Mouse (Mus musculus) neural tube, embryonic 14.5 days (tissue): ENCODE results near the gene Rorc. TPM values are rescaled to one million over a fixed set of nuclear protein-coding genes. Genes with fewer than 3 reads are reported as not detected.

ENCODE experiments used
- ATAC-seq: fragments of 200-750 bp; cut with Nextera tagmentation; 2 replicates; pipeline ENCODE4 v1.8.0; 2017; ENCODE audit warnings: low read depth, mild to moderate bottlenecking, moderate TSS enrichment, moderate library complexity
- H3K27ac ChIP-seq: fragments of 300-500 bp; sonication (generic); 2 replicates; pipeline ENCODE4 v1.5.1; 2014; ENCODE audit warnings: low read depth, mild to moderate bottlenecking, control low read depth, low read length, moderate library complexity, mixed read lengths
- H3K27me3 ChIP-seq: fragments of 300-500 bp; sonication (generic); 2 replicates; pipeline ENCODE4 v1.6.1; 2014; ENCODE audit warnings: low read length; ENCODE audit not compliant: control insufficient read depth, insufficient read depth
- H3K36me3 ChIP-seq: fragments of 300-500 bp; sonication (generic); 2 replicates; pipeline ENCODE4 v1.6.1; 2014; ENCODE audit warnings: low read length, mixed read lengths; ENCODE audit not compliant: control insufficient read depth, insufficient read depth
- H3K4me1 ChIP-seq: fragments of 300-500 bp; sonication (generic); 2 replicates; pipeline ENCODE4 v1.6.1; 2014; ENCODE audit warnings: low read length; ENCODE audit not compliant: control insufficient read depth, insufficient read depth
- H3K4me2 ChIP-seq: fragments of 300-500 bp; sonication (generic); 2 replicates; pipeline ENCODE4 v1.6.1; 2014; ENCODE audit warnings: mild to moderate bottlenecking, low read depth, low read length, control low read depth
- H3K4me3 ChIP-seq: fragments of 300-500 bp; sonication (generic); 2 replicates; pipeline ENCODE4 v1.5.1; 2014; ENCODE audit warnings: low read depth, low read length, control low read depth, mixed read lengths
- H3K9ac ChIP-seq: fragments of 300-500 bp; sonication (generic); replicated peaks from 2 replicates; pipeline ENCODE4 v1.6.1; 2014; ENCODE audit warnings: low read depth, mild to moderate bottlenecking, control low read depth, low read length, mixed read lengths
- H3K9me3 ChIP-seq: fragments of 300-500 bp; sonication (generic); 2 replicates; pipeline ENCODE4 v1.6.1; 2016; ENCODE audit warnings: low read length; ENCODE audit not compliant: control insufficient read depth
- WGBS: fragments of 180-500 bp; shearing (Covaris S2); extraction: QIAGEN DNeasy Blood & Tissue Kit; methylation state at CpG from one replicate; pipeline ENCODE4 v1.1.7; 2014; 5-methylcytosine and 5-hydroxymethylcytosine counted together
- polyA plus RNA-seq: library from polyadenylated mRNA; unstranded; fragments of >200 nt; fragmentation: Nextera tagmentation; extraction: Ambion mirVana; gene quantifications from 2 replicates; pipeline ENCODE4 v1.2.1, GENCODE M21; 2014

The Rorc gene
- 0.24 and 0.49 TPM in 2 replicates for polyA plus RNA-seq

- Histone ChIP-seq H3K4me2 (peak within 1 kb of the TSS; percentile 37), H3K27me3 (no peaks in the 10 kb centered on the region), H3K9ac (peak within 1 kb of the TSS; percentile 11; the same call in 1 of the 2 replicates), H3K36me3 (no peaks in the 10 kb centered on the region), H3K9me3 (no peaks in the 10 kb centered on the region), H3K4me3 (no peak within 1 kb of the TSS), H3K27ac (no peak within 1 kb of the TSS), H3K4me1 (peaks cover 8% of the 10 kb centered on the region; the same call in 1 of the 2 replicates)
- 19% methylated on average over 5 of the region's 5 CpGs for WGBS
- no peak for ATAC-seq
Observed at GRCm38 (mm10) chr3:94372641-94373040, at the start of gene Rorc. Gene Rorc, plus strand, starts transcription at chr3:94372794.

DNA sequence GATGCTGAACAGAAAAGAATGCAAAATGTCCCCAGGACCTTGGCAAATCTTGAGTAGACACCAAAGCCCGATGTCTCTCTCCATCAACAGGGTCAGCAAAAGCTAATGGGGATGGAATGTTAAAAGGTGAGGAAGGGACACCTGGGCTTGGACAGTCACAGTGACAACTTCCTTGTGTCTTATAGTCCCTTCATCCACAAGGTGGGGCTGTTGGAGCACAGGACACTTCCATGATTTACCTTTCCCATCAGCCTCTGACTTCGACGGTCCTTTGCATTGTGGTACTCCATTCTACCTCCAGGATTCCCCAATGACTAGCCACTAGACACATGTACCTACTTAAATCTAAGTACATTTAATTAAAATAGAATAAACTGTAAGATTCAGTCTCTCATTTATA, 43.9 kb upstream of the Rorc start:
- no peak overlapping the region for H3K27ac ChIP-seq
- WGBS = 64% methylated on average over 3 of the region's 3 CpGs
- H3K36me3 ChIP-seq = peaks cover 5% of the 10 kb centered on the region; the same call in 1 of the 2 replicates
- no peaks in the 10 kb centered on the region for H3K9me3 ChIP-seq
- H3K4me1 ChIP-seq = no peaks in the 10 kb centered on the region
- H3K4me3 ChIP-seq = no peak overlapping the region
- H3K4me2 ChIP-seq = no peak overlapping the region
- no peaks in the 10 kb centered on the region for H3K27me3 ChIP-seq
- no peak for ATAC-seq
- no peak overlapping the region for H3K9ac ChIP-seq

DNA sequence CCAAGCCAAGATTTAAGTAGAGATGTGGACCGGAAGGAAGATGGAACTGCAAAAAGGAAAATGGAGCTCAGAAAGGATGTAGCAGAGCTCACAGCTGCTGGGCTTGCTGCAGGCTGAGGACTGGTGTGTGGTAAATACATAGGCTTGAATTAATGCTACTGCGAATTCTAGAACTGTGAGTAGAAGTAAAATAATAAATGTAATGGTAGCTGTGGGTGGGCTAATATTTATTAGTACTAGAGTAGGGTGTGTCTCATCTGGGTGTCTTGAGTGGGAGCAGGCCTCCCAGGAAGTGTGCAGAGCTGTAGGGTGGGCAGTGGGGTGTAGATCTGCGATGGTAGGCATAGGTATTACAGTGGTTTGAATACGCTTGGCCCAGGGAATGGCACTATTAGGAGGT, 38.2 kb upstream of the Rorc start:
- no peaks in the 10 kb centered on the region; the same call in 1 of the 2 replicates for H3K36me3 ChIP-seq
- H3K4me2 ChIP-seq = no peak overlapping the region
- H3K9ac ChIP-seq = no peak overlapping the region
- no peak overlapping the region for H3K27ac ChIP-seq
- 92% methylated on average over 4 of the region's 4 CpGs for WGBS
- no peaks in the 10 kb centered on the region for H3K27me3 ChIP-seq
- ATAC-seq = no peak
- no peak overlapping the region for H3K4me3 ChIP-seq
- H3K9me3 ChIP-seq = no peaks in the 10 kb centered on the region
- H3K4me1 ChIP-seq = no peaks in the 10 kb centered on the region

GRCm38 (mm10) chr3:94338522-94338921, 34.1 kb upstream of the Rorc start:
- Histone ChIP-seq H3K4me2 (no peak overlapping the region), H3K27ac (no peak overlapping the region), H3K9ac (no peak overlapping the region), H3K27me3 (no peaks in the 10 kb centered on the region), H3K4me1 (no peaks in the 10 kb centered on the region), H3K9me3 (no peaks in the 10 kb centered on the region), H3K36me3 (no peaks in the 10 kb centered on the region), H3K4me3 (no peak overlapping the region)
- 98% methylated on average over 3 of the region's 3 CpGs for WGBS
- no peak for ATAC-seq

- Histone ChIP-seq H3K9ac (no peak within 1 kb of the TSS), H3K36me3 (no peaks in the 10 kb centered on the region), H3K27me3 (no peaks in the 10 kb centered on the region), H3K4me2 (no peak within 1 kb of the TSS), H3K4me3 (no peak within 1 kb of the TSS), H3K4me1 (no peaks in the 10 kb centered on the region), H3K27ac (no peak within 1 kb of the TSS), H3K9me3 (no peaks in the 10 kb centered on the region)
- no peak for ATAC-seq
- 70% methylated on average over 3 of the region's 3 CpGs for WGBS
Observed at GRCm38 (mm10) chr3:94341959-94342422, 30.6 kb upstream of the Rorc start, which contains the start of gene Them5. Gene Them5, plus strand, starts transcription at chr3:94342099.

- no peak for ATAC-seq
- no peaks in the 10 kb centered on the region for H3K27me3 ChIP-seq
- no peak overlapping the region for H3K27ac ChIP-seq
- no peak overlapping the region for H3K4me3 ChIP-seq
- WGBS = 67% methylated on average over 1 of the region's 1 CpGs
- no peak overlapping the region for H3K4me2 ChIP-seq
- H3K9me3 ChIP-seq = no peaks in the 10 kb centered on the region
- H3K4me1 ChIP-seq = no peaks in the 10 kb centered on the region
- no peaks in the 10 kb centered on the region for H3K36me3 ChIP-seq
- H3K9ac ChIP-seq = no peak overlapping the region
Observed at GRCm38 (mm10) chr3:94342552-94342951, 30.0 kb upstream of the Rorc start.

DNA sequence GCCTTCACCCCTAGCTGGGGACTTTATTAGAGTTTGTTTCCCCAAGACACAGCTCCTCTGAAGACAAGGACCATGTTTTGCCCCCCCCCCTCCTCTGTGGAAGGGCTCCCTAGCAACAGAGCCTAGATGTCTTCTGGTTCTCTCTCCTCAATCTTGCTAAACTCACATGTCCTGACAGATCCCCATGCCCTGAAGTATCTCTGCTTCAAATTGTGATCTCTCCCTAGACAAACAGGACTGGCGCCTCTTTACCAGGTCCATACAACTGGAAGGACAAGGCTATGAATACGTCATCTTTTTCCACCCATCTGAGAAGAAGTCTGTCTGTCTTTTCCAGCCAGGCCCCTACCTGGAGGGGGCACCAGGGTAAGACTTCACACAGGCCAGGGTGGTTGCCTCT, 28.4 kb upstream of the Rorc start:
- H3K4me2 ChIP-seq = no peak overlapping the region
- H3K9me3 ChIP-seq = no peaks in the 10 kb centered on the region
- H3K27ac ChIP-seq = no peak overlapping the region
- H3K36me3 ChIP-seq = no peaks in the 10 kb centered on the region
- H3K27me3 ChIP-seq = no peaks in the 10 kb centered on the region
- no peak overlapping the region for H3K4me3 ChIP-seq
- no peak overlapping the region for H3K9ac ChIP-seq
- no peak for ATAC-seq
- H3K4me1 ChIP-seq = no peaks in the 10 kb centered on the region
- 91% methylated on average over 2 of the region's 2 CpGs for WGBS

DNA sequence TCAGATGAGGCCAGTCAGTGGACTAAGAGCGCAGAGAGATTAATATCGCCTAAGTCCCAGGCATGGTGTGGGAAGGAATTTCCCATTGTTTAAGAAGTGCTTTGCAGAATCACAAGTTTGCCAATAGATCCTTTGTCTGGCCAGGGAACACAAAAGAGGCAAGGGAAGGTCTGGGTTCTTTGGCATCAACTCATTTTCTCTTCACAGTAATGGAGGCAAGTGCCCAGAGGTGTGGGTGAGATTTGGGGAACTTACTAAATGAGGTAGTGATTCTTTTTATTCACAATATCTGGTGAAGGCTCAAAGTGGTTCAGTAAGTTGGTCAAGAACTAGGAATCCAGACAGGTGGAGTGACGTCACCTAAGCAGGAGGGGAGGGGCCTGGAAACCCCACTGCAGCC, 27.7 kb upstream of the Rorc start:
- no peaks in the 10 kb centered on the region for H3K36me3 ChIP-seq
- H3K9ac ChIP-seq = no peak overlapping the region
- no peak overlapping the region for H3K4me2 ChIP-seq
- WGBS = 77% methylated on average over 3 of the region's 3 CpGs
- H3K27me3 ChIP-seq = no peaks in the 10 kb centered on the region
- H3K9me3 ChIP-seq = no peaks in the 10 kb centered on the region
- ATAC-seq = no peak
- H3K4me1 ChIP-seq = no peaks in the 10 kb centered on the region
- no peak overlapping the region for H3K4me3 ChIP-seq
- no peak overlapping the region for H3K27ac ChIP-seq

- Histone ChIP-seq H3K36me3 (no peaks in the 10 kb centered on the region), H3K4me1 (no peaks in the 10 kb centered on the region), H3K4me2 (no peak overlapping the region), H3K27ac (no peak overlapping the region), H3K9me3 (no peaks in the 10 kb centered on the region), H3K9ac (no peak overlapping the region), H3K4me3 (no peak overlapping the region), H3K27me3 (no peaks in the 10 kb centered on the region)
- 89% methylated on average over 2 of the region's 2 CpGs for WGBS
- ATAC-seq = no peak
Observed at GRCm38 (mm10) chr3:94348146-94348545, 24.4 kb upstream of the Rorc start.
